Mouse (Mus musculus): ENCODE measurements around the gene Pigb. TPM values are rescaled to one million over a fixed set of nuclear protein-coding genes. Genes with fewer than 3 reads are reported as not detected.

Pigb gene
- polyA plus RNA-seq, 1 experiment from 2014 or later = 18.1 TPM

GRCm38 (mm10) chr9:73059224-73059623, 19.0 kb upstream of the Pigb start:
- ATAC-seq (replicated peaks; ENCODE audit: insufficient number of reproducible peaks, low FRiP score, low TSS enrichment, low read depth) (no peak), DNase-seq (ENCODE audit: low spot score) (no peak)
- Histone ChIP-seq H3K27me3 (ENCODE audit: control insufficient read depth, insufficient read depth, low read length) (no peaks in the 10 kb centered on the region), H3K9me3 (replicated peaks; ENCODE audit: control insufficient read depth, low read length) (no peaks in the 10 kb centered on the region), H3K9ac (replicated peaks; ENCODE audit: low read length) (no peak overlapping the region), H3K36me3 (replicated peaks; ENCODE audit: control insufficient read depth, insufficient read depth, low read depth, low read length) (no peaks in the 10 kb centered on the region), H3K4me3 (ENCODE audit: low read depth, low read length) (no peak overlapping the region), H3K27ac (replicated peaks; ENCODE audit: low read depth, low read length) (no peak overlapping the region), H3K4me2 (ENCODE audit: low read depth, low read length) (no peak overlapping the region), H3K4me1 (ENCODE audit: control insufficient read depth, insufficient read depth, low read length) (no peaks in the 10 kb centered on the region)
- 83% methylated on average over 4 of the region's 4 CpGs for WGBS

- Histone ChIP-seq H3K27ac (replicated peaks; ENCODE audit: low read depth, low read length) (no peak overlapping the region), H3K9ac (replicated peaks; ENCODE audit: low read length) (no peak overlapping the region), H3K27me3 (ENCODE audit: control insufficient read depth, insufficient read depth, low read length) (no peaks in the 10 kb centered on the region), H3K4me3 (ENCODE audit: low read depth, low read length) (no peak overlapping the region), H3K4me2 (ENCODE audit: low read depth, low read length) (no peak overlapping the region), H3K9me3 (replicated peaks; ENCODE audit: control insufficient read depth, low read length) (no peaks in the 10 kb centered on the region), H3K36me3 (replicated peaks; ENCODE audit: control insufficient read depth, insufficient read depth, low read depth, low read length) (no peaks in the 10 kb centered on the region), H3K4me1 (ENCODE audit: control insufficient read depth, insufficient read depth, low read length) (no peaks in the 10 kb centered on the region)
- DNase-seq (ENCODE audit: low spot score) (no peak), ATAC-seq (replicated peaks; ENCODE audit: insufficient number of reproducible peaks, low FRiP score, low TSS enrichment, low read depth) (no peak)
- WGBS = 57% methylated on average over 10 of the region's 10 CpGs
These were observed 15.3 kb upstream of the Pigb start for GRCm38 (mm10) chr9:73055441-73055911.

GRCm38 (mm10) chr9:73050606-73051005, 10.4 kb upstream of the Pigb start:
- 70% methylated on average over 8 of the region's 8 CpGs for WGBS
- H3K36me3 ChIP-seq (replicated peaks; ENCODE audit: control insufficient read depth, insufficient read depth, low read depth, low read length) = no peaks in the 10 kb centered on the region
- no peak for ATAC-seq (replicated peaks; ENCODE audit: insufficient number of reproducible peaks, low FRiP score, low TSS enrichment, low read depth)

GRCm38 (mm10) chr9:73049833-73050232, 9.7 kb upstream of the Pigb start:
- Histone ChIP-seq H3K27ac (replicated peaks; ENCODE audit: low read depth, low read length) (no peak overlapping the region), H3K36me3 (replicated peaks; ENCODE audit: control insufficient read depth, insufficient read depth, low read depth, low read length) (no peaks in the 10 kb centered on the region), H3K27me3 (ENCODE audit: control insufficient read depth, insufficient read depth, low read length) (no peaks in the 10 kb centered on the region), H3K9me3 (replicated peaks; ENCODE audit: control insufficient read depth, low read length) (no peaks in the 10 kb centered on the region; the same call in 1 of the 2 replicates), H3K9ac (replicated peaks; ENCODE audit: low read length) (no peak overlapping the region), H3K4me1 (ENCODE audit: control insufficient read depth, insufficient read depth, low read length) (no peaks in the 10 kb centered on the region), H3K4me3 (ENCODE audit: low read depth, low read length) (no peak overlapping the region), H3K4me2 (ENCODE audit: low read depth, low read length) (no peak overlapping the region)
- 69% methylated on average over 5 of the region's 5 CpGs for WGBS
- no peak for DNase-seq (ENCODE audit: low spot score)
- no peak for ATAC-seq (replicated peaks; ENCODE audit: insufficient number of reproducible peaks, low FRiP score, low TSS enrichment, low read depth)

More at GRCm38 (mm10) chr9:73050606-73051005, 10.4 kb upstream of the Pigb start:
- H3K4me3 ChIP-seq (ENCODE audit: low read depth, low read length) = no peak overlapping the region
- no peaks in the 10 kb centered on the region for H3K27me3 ChIP-seq (ENCODE audit: control insufficient read depth, insufficient read depth, low read length)
- H3K9ac ChIP-seq (replicated peaks; ENCODE audit: low read length) = no peak overlapping the region
- H3K4me2 ChIP-seq (ENCODE audit: low read depth, low read length) = no peak overlapping the region
- no peaks in the 10 kb centered on the region for H3K9me3 ChIP-seq (replicated peaks; ENCODE audit: control insufficient read depth, low read length)
- no peak overlapping the region for H3K27ac ChIP-seq (replicated peaks; ENCODE audit: low read depth, low read length)
- H3K4me1 ChIP-seq (ENCODE audit: control insufficient read depth, insufficient read depth, low read length) = no peaks in the 10 kb centered on the region
- DNase-seq (ENCODE audit: low spot score) = peak; percentile 18

- Histone ChIP-seq H3K4me2 (ENCODE audit: low read depth, low read length) (no peak overlapping the region), H3K27ac (replicated peaks; ENCODE audit: low read depth, low read length) (no peak overlapping the region), H3K36me3 (replicated peaks; ENCODE audit: control insufficient read depth, insufficient read depth, low read depth, low read length) (no peaks in the 10 kb centered on the region), H3K4me3 (ENCODE audit: low read depth, low read length) (no peak overlapping the region), H3K27me3 (ENCODE audit: control insufficient read depth, insufficient read depth, low read length) (no peaks in the 10 kb centered on the region), H3K9ac (replicated peaks; ENCODE audit: low read length) (no peak overlapping the region), H3K9me3 (replicated peaks; ENCODE audit: control insufficient read depth, low read length) (no peaks in the 10 kb centered on the region; the same call in 1 of the 2 replicates), H3K4me1 (ENCODE audit: control insufficient read depth, insufficient read depth, low read length) (0 out of 2 replicates have a peak, but pooled peaks cover 2% of the 10 kb centered on the region)
- 10% methylated on average over 4 of the region's 4 CpGs for WGBS
- no peak for ATAC-seq (replicated peaks; ENCODE audit: insufficient number of reproducible peaks, low FRiP score, low TSS enrichment, low read depth)
- peak; percentile 39 for DNase-seq (ENCODE audit: low spot score)
These were observed 8.7 kb upstream of the Pigb start for GRCm38 (mm10) chr9:73048927-73049326.

- no peaks in the 10 kb centered on the region; the same call in 1 of the 2 replicates for H3K9me3 ChIP-seq (replicated peaks; ENCODE audit: control insufficient read depth, low read length)
- H3K27ac ChIP-seq (replicated peaks; ENCODE audit: low read depth, low read length) = no peak overlapping the region
- H3K4me1 ChIP-seq (ENCODE audit: control insufficient read depth, insufficient read depth, low read length) = 0 out of 2 replicates have a peak, but pooled peaks cover 2% of the 10 kb centered on the region
- H3K4me2 ChIP-seq (ENCODE audit: low read depth, low read length) = no peak overlapping the region
- no peaks in the 10 kb centered on the region for H3K27me3 ChIP-seq (ENCODE audit: control insufficient read depth, insufficient read depth, low read length)
- H3K9ac ChIP-seq (replicated peaks; ENCODE audit: low read length) = no peak overlapping the region
- WGBS = 87% methylated on average over 2 of the region's 2 CpGs
- no peak overlapping the region for H3K4me3 ChIP-seq (ENCODE audit: low read depth, low read length)
- H3K36me3 ChIP-seq (replicated peaks; ENCODE audit: control insufficient read depth, insufficient read depth, low read depth, low read length) = no peaks in the 10 kb centered on the region
- DNase-seq (ENCODE audit: low spot score) (no peak), ATAC-seq (replicated peaks; ENCODE audit: insufficient number of reproducible peaks, low FRiP score, low TSS enrichment, low read depth) (no peak)
These were observed 7.7 kb upstream of the Pigb start for GRCm38 (mm10) chr9:73047906-73048305.

- H3K4me3 ChIP-seq (ENCODE audit: low read depth, low read length) = no peak overlapping the region
- H3K9ac ChIP-seq (replicated peaks; ENCODE audit: low read length) = no peak overlapping the region
- DNase-seq (ENCODE audit: low spot score) (no peak), ATAC-seq (replicated peaks; ENCODE audit: insufficient number of reproducible peaks, low FRiP score, low TSS enrichment, low read depth) (no peak)
- WGBS = 75% methylated on average over 10 of the region's 10 CpGs
- H3K27me3 ChIP-seq (ENCODE audit: control insufficient read depth, insufficient read depth, low read length) = no peaks in the 10 kb centered on the region
- no peaks in the 10 kb centered on the region; the same call in 1 of the 2 replicates for H3K9me3 ChIP-seq (replicated peaks; ENCODE audit: control insufficient read depth, low read length)
- no peaks in the 10 kb centered on the region for H3K36me3 ChIP-seq (replicated peaks; ENCODE audit: control insufficient read depth, insufficient read depth, low read depth, low read length)
- 0 out of 2 replicates have a peak, but pooled peaks cover 2% of the 10 kb centered on the region for H3K4me1 ChIP-seq (ENCODE audit: control insufficient read depth, insufficient read depth, low read length)
- no peak overlapping the region; the same call in 1 of the 2 replicates for H3K4me2 ChIP-seq (ENCODE audit: low read depth, low read length)
- no peak overlapping the region for H3K27ac ChIP-seq (replicated peaks; ENCODE audit: low read depth, low read length)
These were observed 5.5 kb upstream of the Pigb start for GRCm38 (mm10) chr9:73045711-73046110.

- DNase-seq (ENCODE audit: low spot score) = peak; percentile 42
- H3K27me3 ChIP-seq (ENCODE audit: control insufficient read depth, insufficient read depth, low read length) = no peaks in the 10 kb centered on the region
- peak overlapping the region; percentile 41 for H3K4me3 ChIP-seq (ENCODE audit: low read depth, low read length)
- 13% methylated on average over 7 of the region's 7 CpGs for WGBS
- no peaks in the 10 kb centered on the region for H3K36me3 ChIP-seq (replicated peaks; ENCODE audit: control insufficient read depth, insufficient read depth, low read depth, low read length)
- peak overlapping the region; percentile 51; the same call in 1 of the 2 replicates for H3K9ac ChIP-seq (replicated peaks; ENCODE audit: low read length)
- ATAC-seq (replicated peaks; ENCODE audit: insufficient number of reproducible peaks, low FRiP score, low TSS enrichment, low read depth) = no peak
- H3K4me2 ChIP-seq (ENCODE audit: low read depth, low read length) = peak overlapping the region; percentile 87
- no peak overlapping the region for H3K27ac ChIP-seq (replicated peaks; ENCODE audit: low read depth, low read length)
- H3K4me1 ChIP-seq (ENCODE audit: control insufficient read depth, insufficient read depth, low read length) = peaks cover 3% of the 10 kb centered on the region; the same call in 1 of the 2 replicates
- no peaks in the 10 kb centered on the region; the same call in 1 of the 2 replicates for H3K9me3 ChIP-seq (replicated peaks; ENCODE audit: control insufficient read depth, low read length)
These were observed 5.0 kb upstream of the Pigb start for GRCm38 (mm10) chr9:73045204-73045603.
